Mouse (Mus musculus) hindbrain, embryonic 16.5 days (tissue): ENCODE measurements around the gene Oscp1. TPM values are rescaled to one million over a fixed set of nuclear protein-coding genes. Genes with fewer than 3 reads are reported as not detected.

Experiments
- ATAC-seq: fragments of 200-750 bp; cut with Nextera tagmentation; 2 replicates; pipeline ENCODE4 v1.8.0; 2017; ENCODE audit warnings: moderate TSS enrichment, moderate library complexity
- H3K27ac ChIP-seq: fragments of 300-500 bp; sonication (generic); 2 replicates; pipeline ENCODE4 v1.5.1; 2014; ENCODE audit warnings: low read depth, mild to moderate bottlenecking, control low read depth, low read length, moderate library complexity
- H3K27me3 ChIP-seq: fragments of 300-500 bp; sonication (generic); replicated peaks from 2 replicates; pipeline ENCODE4 v1.6.1; 2014; ENCODE audit warnings: low read length; ENCODE audit not compliant: control insufficient read depth, insufficient read depth
- H3K36me3 ChIP-seq: fragments of 300-500 bp; sonication (generic); 2 replicates; pipeline ENCODE4 v1.6.1; 2014; ENCODE audit warnings: mild to moderate bottlenecking, low read length, moderate library complexity, mixed read lengths; ENCODE audit not compliant: control insufficient read depth, insufficient read depth
- H3K4me1 ChIP-seq: fragments of 300-500 bp; sonication (generic); 2 replicates; pipeline ENCODE4 v1.6.1; 2014; ENCODE audit warnings: low read depth, low read length; ENCODE audit not compliant: control insufficient read depth, insufficient read depth
- H3K4me2 ChIP-seq: fragments of 300-500 bp; sonication (generic); 2 replicates; pipeline ENCODE4 v1.6.1; 2014; ENCODE audit warnings: mild to moderate bottlenecking, low read length, control low read depth, moderate library complexity
- H3K4me3 ChIP-seq: fragments of 300-500 bp; sonication (generic); 2 replicates; pipeline ENCODE4 v1.5.1; 2014; ENCODE audit warnings: mild to moderate bottlenecking, low read length, control low read depth, moderate library complexity
- H3K9ac ChIP-seq: fragments of 300-500 bp; sonication (generic); 2 replicates; pipeline ENCODE4 v1.6.1; 2014; ENCODE audit warnings: low read depth, mild to moderate bottlenecking, control low read depth, low read length, moderate library complexity
- H3K9me3 ChIP-seq: fragments of 300-500 bp; sonication (generic); 2 replicates; pipeline ENCODE4 v1.6.1; 2014; ENCODE audit warnings: mild to moderate bottlenecking, low read length, moderate library complexity; ENCODE audit not compliant: control insufficient read depth
- WGBS: fragments of 180-500 bp; shearing (Covaris S2); extraction: QIAGEN DNeasy Blood & Tissue Kit; methylation state at CpG from one replicate; pipeline ENCODE4 v1.1.7; 2014; 5-methylcytosine and 5-hydroxymethylcytosine counted together
- polyA plus RNA-seq: library from polyadenylated mRNA; unstranded; fragments of >200 nt; fragmentation: Nextera tagmentation; extraction: Ambion mirVana; gene quantifications from 2 replicates; pipeline ENCODE4 v1.2.1, GENCODE M21; 2015

The Oscp1 gene
- 42.5 and 42.9 TPM in 2 replicates for polyA plus RNA-seq

- H3K27ac ChIP-seq, result peak within 1 kb of the TSS; percentile 69
- WGBS, result under 1% methylated on average over 54 of the region's 57 CpGs
Observed at GRCm38 (mm10) chr4:126058134-126058996, at the start of gene Oscp1. TSS of gene Oscp1 (plus strand) at chr4:126058565.

GRCm38 (mm10) chr4:126017676-126018332 is 40.6 kb upstream of the Oscp1 start:
- H3K27ac ChIP-seq, result no peak overlapping the region
- H3K27me3 ChIP-seq, result no peaks in the 10 kb centered on the region
- WGBS, result 90% methylated on average over 7 of the region's 7 CpGs
- H3K4me1 ChIP-seq, result no peaks in the 10 kb centered on the region
- H3K9ac ChIP-seq, result no peak overlapping the region
- no peak for ATAC-seq
- H3K9me3 ChIP-seq, result no peaks in the 10 kb centered on the region
- no peak overlapping the region for H3K4me3 ChIP-seq
- no peak overlapping the region for H3K4me2 ChIP-seq
- no peaks in the 10 kb centered on the region for H3K36me3 ChIP-seq

More at GRCm38 (mm10) chr4:126058134-126058996, at the start of gene Oscp1:
- peak within 1 kb of the TSS; percentile 93 for H3K4me2 ChIP-seq
- H3K36me3 ChIP-seq, result peaks cover 15% of the 10 kb centered on the region; the same call in 1 of the 2 replicates
- peaks cover 14% of the 10 kb centered on the region for H3K4me1 ChIP-seq
- no peaks in the 10 kb centered on the region for H3K9me3 ChIP-seq
- H3K27me3 ChIP-seq, result no peaks in the 10 kb centered on the region
- peak within 1 kb of the TSS; percentile 79 for H3K9ac ChIP-seq
- peak; percentile 99 for ATAC-seq
- H3K4me3 ChIP-seq, result peak within 1 kb of the TSS; percentile 68

GRCm38 (mm10) chr4:126018966-126019538 is 39.3 kb upstream of the Oscp1 start:
- Histone ChIP-seq H3K4me1 (no peaks in the 10 kb centered on the region), H3K9ac (no peak overlapping the region), H3K27ac (no peak overlapping the region), H3K4me3 (no peak overlapping the region), H3K9me3 (no peaks in the 10 kb centered on the region), H3K4me2 (no peak overlapping the region), H3K27me3 (no peaks in the 10 kb centered on the region), H3K36me3 (no peaks in the 10 kb centered on the region)
- WGBS, result 79% methylated on average over 11 of the region's 11 CpGs
- ATAC-seq, result no peak

DNA sequence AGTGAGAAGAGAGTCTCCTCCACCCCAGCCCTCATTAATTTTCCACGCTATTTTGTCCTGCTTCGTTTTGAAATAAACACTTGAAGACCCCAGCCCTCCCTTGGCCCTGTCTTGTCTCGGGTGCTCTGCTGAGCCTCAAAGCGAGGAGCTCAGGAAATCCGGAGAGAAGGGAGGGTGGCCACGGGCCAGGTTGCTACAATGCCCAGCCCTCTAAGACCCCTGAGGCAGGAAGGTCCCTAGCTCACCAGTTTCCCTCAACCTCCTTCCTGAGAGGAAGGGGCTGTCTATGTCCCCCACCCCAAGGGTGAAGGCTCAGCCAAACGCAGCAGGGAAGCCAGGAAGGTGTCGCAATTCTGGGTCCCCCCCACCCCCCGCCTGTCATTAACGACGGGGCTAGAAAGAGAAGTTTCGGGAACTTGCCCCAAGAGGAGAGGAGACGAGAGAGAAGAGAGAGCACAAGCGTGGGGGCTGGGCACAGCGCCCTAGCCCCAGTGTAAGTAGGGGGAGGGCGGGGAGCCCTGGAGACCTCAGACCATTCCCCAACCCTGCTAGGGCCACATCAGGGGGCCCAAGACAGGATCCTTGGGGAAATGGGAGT is 34.0 kb upstream of the Oscp1 start, which contains the start of gene Csf3r:
Gene Csf3r, plus strand, starts transcription at position 248 of the 598 bp plus-strand sequence.
- Histone ChIP-seq H3K4me1 (no peaks in the 10 kb centered on the region), H3K4me3 (no peak within 1 kb of the TSS), H3K9ac (no peak within 1 kb of the TSS), H3K4me2 (no peak within 1 kb of the TSS), H3K27ac (no peak within 1 kb of the TSS), H3K27me3 (no peaks in the 10 kb centered on the region), H3K9me3 (no peaks in the 10 kb centered on the region), H3K36me3 (no peaks in the 10 kb centered on the region)
- 56% methylated on average over 16 of the region's 16 CpGs for WGBS
- no peak for ATAC-seq

DNA sequence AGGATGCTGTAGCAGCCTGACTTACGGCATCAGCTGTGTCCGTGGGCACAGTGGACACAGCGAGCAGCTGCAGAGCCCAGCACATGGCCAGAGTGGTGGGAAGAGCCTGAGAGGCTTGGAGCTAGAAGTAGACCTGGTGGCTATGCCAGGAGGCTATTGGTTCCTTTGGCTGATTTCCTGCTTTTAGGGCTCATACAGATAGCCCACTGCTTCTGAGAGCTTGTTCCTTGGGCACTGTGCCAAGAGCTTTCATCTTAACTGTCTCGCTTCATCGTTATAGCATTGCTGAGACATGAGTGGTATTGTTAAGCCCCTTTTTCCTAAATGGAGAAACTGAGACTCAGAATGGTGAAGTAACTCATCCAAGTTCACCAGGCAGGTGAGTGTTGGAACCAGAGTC is 32.6 kb upstream of the Oscp1 start:
- H3K9ac ChIP-seq, result no peak overlapping the region
- H3K36me3 ChIP-seq, result no peaks in the 10 kb centered on the region
- WGBS, result 78% methylated on average over 5 of the region's 5 CpGs
- H3K27me3 ChIP-seq, result no peaks in the 10 kb centered on the region
- H3K4me3 ChIP-seq, result no peak overlapping the region
- H3K4me2 ChIP-seq, result no peak overlapping the region
- no peaks in the 10 kb centered on the region for H3K4me1 ChIP-seq
- H3K27ac ChIP-seq, result no peak overlapping the region
- ATAC-seq, result no peak
- H3K9me3 ChIP-seq, result no peaks in the 10 kb centered on the region

GRCm38 (mm10) chr4:126027980-126028379 is 30.4 kb upstream of the Oscp1 start:
- Histone ChIP-seq H3K9ac (no peak overlapping the region), H3K27ac (no peak overlapping the region), H3K36me3 (no peaks in the 10 kb centered on the region), H3K27me3 (no peaks in the 10 kb centered on the region), H3K4me1 (no peaks in the 10 kb centered on the region), H3K4me2 (no peak overlapping the region), H3K4me3 (no peak overlapping the region), H3K9me3 (no peaks in the 10 kb centered on the region)
- 87% methylated on average over 3 of the region's 3 CpGs for WGBS
- no peak for ATAC-seq

DNA sequence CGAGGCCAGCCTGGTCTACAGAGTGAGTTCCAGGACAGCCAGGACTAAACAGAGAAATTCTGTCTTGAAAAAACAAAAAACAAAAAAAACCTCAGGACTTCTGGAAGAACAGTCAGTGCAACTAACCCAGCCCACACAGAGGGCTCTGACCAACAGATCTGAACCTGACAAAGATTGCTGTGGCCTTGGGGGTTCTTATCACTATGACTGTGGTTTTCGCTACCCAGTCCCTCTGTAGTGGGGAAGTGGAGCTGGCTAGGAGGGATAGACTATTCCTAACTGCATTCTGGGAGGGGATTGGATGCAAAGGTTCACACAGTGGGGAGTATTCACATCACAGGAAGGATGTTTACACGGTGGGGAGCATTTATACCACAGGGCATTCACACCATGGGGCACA is 29.3 kb upstream of the Oscp1 start:
- Histone ChIP-seq H3K4me2 (no peak overlapping the region), H3K9me3 (no peaks in the 10 kb centered on the region), H3K9ac (no peak overlapping the region), H3K4me1 (no peaks in the 10 kb centered on the region), H3K4me3 (no peak overlapping the region), H3K36me3 (no peaks in the 10 kb centered on the region), H3K27ac (no peak overlapping the region), H3K27me3 (no peaks in the 10 kb centered on the region)
- no peak for ATAC-seq
- 81% methylated on average over 3 of the region's 3 CpGs for WGBS

DNA sequence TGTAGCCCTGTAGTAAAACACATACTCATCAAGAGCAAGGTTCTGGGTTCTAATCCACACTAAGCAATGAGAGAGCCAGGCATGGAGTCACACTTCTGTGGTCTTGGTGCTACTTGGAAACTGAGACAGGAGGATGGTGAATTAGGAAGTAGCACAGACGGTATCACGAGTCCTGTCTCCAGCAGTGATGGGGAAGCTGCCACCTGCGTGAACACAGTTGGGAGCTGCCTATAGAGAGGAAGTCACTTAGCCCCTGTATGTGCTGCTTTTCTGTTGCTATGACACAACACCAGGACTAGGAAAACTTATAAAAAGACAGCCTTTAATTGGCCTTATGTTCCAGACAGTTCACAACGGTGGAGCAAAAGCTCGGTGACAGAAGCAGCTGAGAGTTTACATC is 27.7 kb upstream of the Oscp1 start:
- WGBS, result 71% methylated on average over 5 of the region's 5 CpGs
- no peak overlapping the region for H3K4me3 ChIP-seq
- no peak for ATAC-seq
- no peak overlapping the region for H3K4me2 ChIP-seq
- H3K9ac ChIP-seq, result no peak overlapping the region
- no peaks in the 10 kb centered on the region for H3K27me3 ChIP-seq
- H3K4me1 ChIP-seq, result no peaks in the 10 kb centered on the region
- H3K9me3 ChIP-seq, result no peaks in the 10 kb centered on the region
- no peak overlapping the region for H3K27ac ChIP-seq
- H3K36me3 ChIP-seq, result no peaks in the 10 kb centered on the region

- Histone ChIP-seq H3K27ac (no peak overlapping the region), H3K36me3 (no peaks in the 10 kb centered on the region), H3K4me2 (no peak overlapping the region), H3K4me1 (no peaks in the 10 kb centered on the region), H3K27me3 (no peaks in the 10 kb centered on the region), H3K4me3 (no peak overlapping the region), H3K9me3 (no peaks in the 10 kb centered on the region), H3K9ac (no peak overlapping the region)
- 89% methylated on average over 5 of the region's 5 CpGs for WGBS
- no peak for ATAC-seq
Observed at GRCm38 (mm10) chr4:126035413-126035812, 23.0 kb upstream of the Oscp1 start.
